Mouse (Mus musculus): ENCODE data around the gene Ddah2.

The Ddah2 gene

GRCm38 (mm10) chr17:35076507-35077176 is 17.8 kb downstream of the Ddah2 start, which contains the start of gene Ly6g6e:
Gene Ly6g6e (plus strand): TSS chr17:35076902.
- DNase-seq (ENCODE audit: extremely low read depth, low read depth, low spot score): no peak

DNA sequence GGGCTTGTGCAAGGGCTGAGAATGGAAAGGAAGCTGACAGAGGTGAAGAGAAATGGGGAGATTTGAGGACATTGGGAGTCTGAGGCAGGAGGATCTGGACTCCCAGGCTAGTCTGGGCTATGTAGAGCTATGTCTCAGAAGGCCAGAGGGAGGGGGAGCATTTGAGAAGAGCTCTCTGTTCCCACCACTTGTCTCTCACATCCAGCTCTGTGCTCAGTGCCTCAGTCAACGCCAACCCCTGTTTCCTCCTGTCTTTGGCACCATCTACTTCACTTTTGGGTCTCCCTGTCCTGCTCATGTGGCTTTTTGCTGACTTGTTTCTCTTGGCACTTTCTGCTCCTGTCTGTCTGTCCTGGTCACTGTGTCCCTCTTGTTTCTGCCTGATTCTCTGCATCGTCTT is 18.4 kb downstream of the Ddah2 start:
- no peak for DNase-seq (ENCODE audit: extremely low read depth, low read depth, low spot score)

DNA sequence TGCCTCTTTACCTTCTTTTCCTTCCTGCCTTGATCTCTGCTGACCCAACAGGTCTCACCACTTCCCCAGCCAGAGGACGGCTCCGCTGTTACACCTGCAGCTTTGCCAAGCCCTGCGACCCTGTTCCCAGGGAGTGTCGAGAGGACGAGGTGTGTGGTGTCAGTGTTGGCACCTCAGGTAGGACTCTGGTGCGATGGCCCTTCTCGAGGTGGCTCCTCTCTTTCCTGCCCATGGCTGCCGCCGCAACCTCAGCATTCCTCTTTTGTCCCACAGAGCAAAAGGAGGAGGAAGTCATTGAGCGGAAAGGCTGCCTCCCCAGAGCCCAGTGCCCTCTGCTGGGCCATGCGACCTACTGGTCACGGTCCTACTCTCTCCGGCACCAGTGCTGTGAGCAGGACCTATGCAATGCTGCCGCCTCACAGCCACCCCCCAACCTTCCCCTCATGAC is 19.0 kb downstream of the Ddah2 start, which contains the start of gene Ly6g6d:
Ly6g6d (minus strand) TSS at position 280 of the 448 bp plus-strand sequence.
- DNase-seq (ENCODE audit: extremely low read depth, low read depth, low spot score): no peak

- no peak for DNase-seq (ENCODE audit: extremely low read depth, low read depth, low spot score)
These were observed 20.9 kb downstream of the Ddah2 start for GRCm38 (mm10) chr17:35079778-35080177.

GRCm38 (mm10) chr17:35080248-35080647 is 21.4 kb downstream of the Ddah2 start:
- no peak for DNase-seq (ENCODE audit: extremely low read depth, low read depth, low spot score)

GRCm38 (mm10) chr17:35080710-35081109 is 21.9 kb downstream of the Ddah2 start:
- no peak for DNase-seq (ENCODE audit: extremely low read depth, low read depth, low spot score)

GRCm38 (mm10) chr17:35082841-35083576 is 24.2 kb downstream of the Ddah2 start:
- DNase-seq (ENCODE audit: extremely low read depth, low read depth, low spot score): no peak

DNA sequence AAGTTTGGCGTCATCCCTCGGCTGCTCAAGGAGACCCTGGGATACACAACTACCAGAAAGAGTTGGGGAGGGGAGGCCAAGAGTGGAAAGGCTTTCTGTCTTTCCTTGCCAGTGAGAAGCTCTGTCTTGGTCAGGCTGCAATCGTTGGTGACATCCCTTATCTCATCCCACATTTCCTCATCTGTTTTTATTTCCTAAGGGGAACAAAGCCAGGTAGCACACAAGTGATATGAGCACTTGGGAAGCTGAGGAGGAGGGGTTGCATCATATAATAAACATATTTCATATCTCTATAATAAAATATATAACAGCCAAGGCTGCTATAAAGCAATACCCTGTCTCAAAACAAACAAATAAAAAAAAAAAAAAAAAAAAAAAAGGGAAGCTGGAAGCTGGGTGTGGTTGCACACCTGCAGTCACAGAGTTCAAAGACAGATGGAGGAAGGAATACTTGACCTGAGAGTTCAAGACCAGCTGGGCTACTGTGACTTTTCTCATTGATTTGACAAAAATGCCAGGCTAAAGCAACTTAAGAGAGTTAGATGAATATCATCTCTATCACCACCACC is 25.2 kb downstream of the Ddah2 start:
- DNase-seq (ENCODE audit: extremely low read depth, low read depth, low spot score): no peak

DNA sequence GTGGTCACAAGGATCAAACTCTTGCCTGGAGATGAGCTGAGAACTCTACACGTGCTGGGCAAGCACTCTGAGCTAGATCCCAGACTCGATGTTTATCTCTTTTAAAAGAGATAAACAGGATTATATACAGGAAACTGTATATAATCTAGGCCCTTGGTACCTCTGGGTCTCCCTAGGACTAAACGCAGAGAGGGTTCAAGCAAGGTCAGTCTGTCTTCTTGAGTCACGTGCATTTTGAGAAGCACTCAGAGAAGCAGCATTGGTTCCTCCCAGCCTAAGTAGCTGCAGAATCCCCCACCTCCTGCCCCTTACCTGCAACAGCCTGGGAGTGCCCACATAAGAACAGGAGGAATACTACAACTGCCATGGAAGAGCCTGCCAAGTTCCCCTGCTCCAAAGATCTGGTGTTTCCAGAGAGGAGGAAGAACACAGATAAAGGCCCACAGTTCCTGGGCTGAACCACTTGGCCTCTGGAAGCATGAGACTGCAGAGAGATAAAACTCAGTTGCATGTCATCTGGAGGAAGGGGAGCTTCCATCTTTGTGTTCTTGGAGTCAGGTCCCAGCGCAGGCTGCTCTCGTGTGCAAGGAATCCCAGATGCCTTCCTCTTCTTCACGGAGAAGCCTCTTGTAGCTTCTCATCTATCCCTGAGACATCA is 26.5 kb downstream of the Ddah2 start, which contains the start of gene Ly6g6f:
Ly6g6f (minus strand) TSS at position 403 of the 658 bp plus-strand sequence.
- DNase-seq (ENCODE audit: extremely low read depth, low read depth, low spot score): no peak

- DNase-seq (ENCODE audit: extremely low read depth, low read depth, low spot score): no peak
These were observed 29.3 kb downstream of the Ddah2 start for GRCm38 (mm10) chr17:35088151-35088550.

- DNase-seq (ENCODE audit: extremely low read depth, low read depth, low spot score): no peak
These were observed 30.2 kb downstream of the Ddah2 start, which contains the start of gene Abhd16a for GRCm38 (mm10) chr17:35088825-35089644. Gene Abhd16a (plus strand): TSS chr17:35089263.

DNA sequence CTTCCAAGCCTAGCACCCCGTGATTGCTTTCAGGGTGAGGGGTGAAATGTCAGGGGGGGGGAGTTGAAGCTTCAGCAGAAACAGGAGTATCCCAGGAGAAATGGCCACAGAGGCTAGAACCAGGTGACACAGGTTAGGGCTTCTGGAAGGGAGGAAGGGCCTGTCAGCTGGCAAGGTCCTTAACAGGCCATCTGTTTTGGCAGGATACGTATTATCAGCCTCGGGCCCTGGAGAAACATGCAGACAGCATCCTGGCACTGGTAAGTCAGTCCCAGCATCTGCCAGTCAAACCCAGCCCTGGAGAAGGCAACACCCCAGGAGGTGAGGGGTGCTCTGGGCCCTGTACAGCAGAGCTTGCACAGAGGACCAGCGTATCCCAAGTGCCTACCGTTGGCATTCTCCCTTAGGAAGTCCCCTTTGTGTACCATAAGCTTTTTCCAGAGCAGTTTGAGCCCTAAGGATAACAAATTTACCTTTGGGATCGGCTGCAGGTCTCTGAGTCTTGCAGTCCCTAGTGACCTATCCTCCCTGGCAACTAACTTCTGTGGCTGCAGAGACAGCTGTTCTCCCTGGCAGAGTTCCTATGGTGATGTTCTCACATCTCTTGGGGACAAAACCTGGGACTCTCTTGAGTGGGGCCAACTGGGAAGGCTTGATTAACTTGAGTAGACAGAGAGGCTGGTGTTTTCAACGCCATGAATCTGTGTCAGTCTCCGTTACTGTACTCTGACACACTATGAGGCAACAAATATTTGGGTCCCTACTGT is 31.5 kb downstream of the Ddah2 start:
- no peak for DNase-seq (ENCODE audit: extremely low read depth, low read depth, low spot score)

GRCm38 (mm10) chr17:35092403-35093198 is 33.8 kb downstream of the Ddah2 start:
- no peak for DNase-seq (ENCODE audit: extremely low read depth, low read depth, low spot score)

DNA sequence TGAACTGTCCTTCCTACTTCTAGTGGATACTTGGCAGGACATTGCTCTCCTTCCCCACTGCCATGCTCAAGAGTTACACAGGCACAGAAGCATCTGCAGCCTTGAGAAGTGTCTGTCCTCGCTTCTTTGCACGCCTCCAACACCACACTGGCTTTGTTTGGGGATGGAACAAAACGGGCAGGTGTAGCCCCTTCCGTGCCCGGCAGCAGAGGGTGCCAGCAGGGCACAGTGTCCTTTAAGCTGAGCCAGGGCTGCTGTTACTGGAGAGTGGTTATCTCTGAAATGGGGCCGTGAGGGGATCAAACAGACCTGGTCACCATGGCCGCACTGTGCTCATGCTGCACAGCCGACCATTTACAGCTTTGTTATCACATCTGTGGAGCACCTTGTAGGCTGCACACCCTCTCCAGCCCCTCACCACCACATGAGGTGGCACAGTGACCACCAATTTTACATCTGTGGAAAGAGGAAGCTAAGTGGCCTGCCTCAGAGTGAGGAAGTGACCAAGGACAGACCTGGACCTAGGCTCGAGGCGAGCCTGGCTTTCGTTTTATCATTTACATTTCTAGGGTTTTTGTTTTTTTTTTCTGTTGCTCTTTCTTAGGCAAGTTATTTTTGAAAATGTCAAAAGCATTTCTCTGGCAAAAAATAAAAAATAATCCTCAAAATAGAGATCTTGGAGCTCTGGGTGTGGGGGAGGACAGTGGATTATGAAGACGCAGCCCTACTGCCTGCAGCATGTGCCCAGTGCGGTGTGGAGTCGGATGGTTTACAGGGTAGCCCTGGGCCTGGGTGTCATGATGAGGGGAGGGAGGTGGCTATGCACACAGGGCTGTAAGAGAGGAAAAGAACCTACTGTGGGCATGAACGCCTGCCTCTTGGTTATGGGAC is 35.9 kb downstream of the Ddah2 start:
- DNase-seq (ENCODE audit: extremely low read depth, low read depth, low spot score): no peak

DNA sequence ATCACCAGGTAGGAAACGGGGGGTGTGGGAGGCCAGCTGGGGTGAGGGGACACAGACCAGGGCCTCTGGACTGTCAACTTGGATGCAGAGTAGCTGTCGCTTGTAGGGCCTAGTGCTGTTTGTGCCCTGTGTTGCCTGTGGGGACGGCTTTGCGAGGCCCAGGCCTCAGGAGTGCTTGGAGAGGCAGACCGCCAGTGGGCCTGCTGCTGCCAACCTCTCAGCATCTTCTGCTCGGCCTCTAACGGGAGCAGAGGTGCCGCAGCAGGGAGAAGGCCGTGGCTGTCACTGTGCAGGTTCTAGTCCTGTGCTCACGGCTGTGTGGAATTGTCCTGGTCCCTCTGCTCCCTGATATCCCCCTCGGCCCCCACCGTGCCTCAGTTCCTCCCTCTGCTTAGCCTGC is 37.8 kb downstream of the Ddah2 start:
- DNase-seq (ENCODE audit: extremely low read depth, low read depth, low spot score): no peak

DNA sequence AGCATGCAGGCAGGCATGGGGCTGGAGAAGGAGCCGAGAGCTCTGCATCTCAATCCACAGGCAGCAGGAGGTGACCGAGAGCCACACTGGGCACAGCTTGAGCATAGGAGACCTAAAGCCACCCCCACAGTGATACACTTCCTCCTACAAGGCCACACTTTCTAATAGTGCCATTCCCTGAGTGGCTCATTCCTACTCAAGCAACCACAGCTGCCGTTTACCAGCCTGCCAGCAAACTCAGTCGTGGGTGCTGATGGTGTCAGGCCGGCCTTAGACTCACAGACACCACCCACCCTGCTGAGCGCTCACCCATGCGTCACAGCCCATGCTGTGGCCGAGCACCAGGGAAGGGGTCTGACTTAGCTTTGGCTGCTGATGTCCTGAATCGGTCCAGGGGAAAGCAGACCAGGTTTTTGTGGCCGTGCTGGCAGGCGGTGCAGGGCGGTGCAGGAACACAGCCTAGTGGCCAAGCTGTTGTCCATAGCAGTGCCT is 38.4 kb downstream of the Ddah2 start:
- no peak for DNase-seq (ENCODE audit: extremely low read depth, low read depth, low spot score)

DNA sequence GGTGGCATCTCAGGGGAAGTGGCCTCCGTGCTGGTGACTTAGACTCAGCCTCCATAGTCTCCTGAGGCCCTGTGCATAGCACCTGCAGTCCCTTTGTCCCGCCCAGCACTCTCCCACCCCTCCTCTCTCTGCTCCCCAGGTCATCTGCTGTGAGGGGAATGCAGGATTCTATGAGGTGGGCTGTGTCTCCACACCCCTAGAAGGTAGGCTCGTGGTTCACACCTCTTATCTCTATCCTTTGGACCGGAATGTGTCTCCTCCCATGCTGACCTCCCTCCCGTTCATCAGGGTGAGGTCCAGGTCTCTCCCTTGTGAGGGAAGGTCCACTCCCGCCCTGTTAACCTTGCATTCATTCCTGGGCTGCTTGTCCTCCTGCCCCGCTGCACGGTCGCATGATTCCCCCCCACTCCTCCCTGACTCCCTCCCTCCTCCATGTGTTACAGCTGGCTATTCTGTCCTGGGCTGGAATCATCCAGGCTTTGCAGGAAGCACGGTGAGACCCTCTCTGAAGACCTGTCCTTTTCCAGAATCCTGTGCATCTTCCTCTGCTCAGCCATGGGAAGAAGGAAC is 41.4 kb downstream of the Ddah2 start:
- no peak for DNase-seq (ENCODE audit: extremely low read depth, low read depth, low spot score)

Data from fat pad, adult 2 months (tissue).